Mouse (Mus musculus) small intestine, adult 2 months (tissue): ENCODE data around the gene U2af1l4. TPM values are rescaled to one million over a fixed set of nuclear protein-coding genes. Genes with fewer than 3 reads are reported as not detected.

Experiments used
- H3K27ac ChIP-seq: fragments of 200-500 bp; 2 replicates; pipeline ENCODE4 v1.5.1; 2012; ENCODE audit warnings: low read depth, low read length, control low read depth, inconsistent platforms; ENCODE audit not compliant: insufficient read depth
- H3K27me3 ChIP-seq: fragments of 200-500 bp; 2 replicates; pipeline ENCODE4 v1.6.1; 2012; ENCODE audit warnings: mild to moderate bottlenecking, moderate library complexity, low read length, inconsistent platforms; ENCODE audit not compliant: control insufficient read depth, insufficient read depth
- H3K36me3 ChIP-seq: fragments of 200-500 bp; 2 replicates; pipeline ENCODE4 v1.6.1; 2012; ENCODE audit warnings: mild to moderate bottlenecking, low read length, control low read depth, inconsistent platforms; ENCODE audit not compliant: control insufficient read depth, insufficient read depth
- H3K4me1 ChIP-seq: fragments of 200-500 bp; 2 replicates; pipeline ENCODE4 v1.6.1; 2012; ENCODE audit warnings: low read length, inconsistent platforms, mixed read lengths; ENCODE audit not compliant: control insufficient read depth, insufficient read depth, insufficient read length
- H3K4me3 ChIP-seq: fragments of 200-500 bp; 2 replicates; pipeline ENCODE4 v1.5.1; 2012; ENCODE audit warnings: low read depth, mild to moderate bottlenecking, control low read depth, inconsistent platforms, low read length, moderate library complexity
- CTCF ChIP-seq: fragments of 200-500 bp; IDR thresholded peaks from 2 replicates; pipeline ENCODE4 v1.5.1; 2012; ENCODE audit warnings: low read depth, mild to moderate bottlenecking, control low read depth, inconsistent platforms, low read length, moderate library complexity, mixed read lengths; ENCODE audit not compliant: insufficient replicate concordance, insufficient read length; ENCODE audit errors: extremely low read depth
- POLR2A ChIP-seq: fragments of 200-500 bp; IDR thresholded peaks from 2 replicates; pipeline ENCODE4 v1.6.1; 2012; ENCODE audit warnings: low read depth, mild to moderate bottlenecking, control low read depth, inconsistent platforms, low read length, moderate library complexity
- WGBS: fragments of 180-500 bp; shearing (Covaris S2); methylation state at CpG from one replicate; pipeline ENCODE4 v1.1.7; 2018; 5-methylcytosine and 5-hydroxymethylcytosine counted together
- polyA plus RNA-seq: library from polyadenylated mRNA; depleted of rRNA; stranded (reverse); fragments of >200 nt; gene quantifications from 2 replicates; pipeline ENCODE4 v1.2.3, GENCODE M21; 2012

Gene U2af1l4
- polyA plus RNA-seq, 1 experiment: 46.5 TPM

GRCm38 (mm10) chr7:30594510-30595024 lies 31.5 kb downstream of the U2af1l4 start:
- Histone ChIP-seq H3K27me3 (no peaks in the 10 kb centered on the region), H3K4me3 (no peak overlapping the region), H3K36me3 (no peaks in the 10 kb centered on the region), H3K27ac (no peak overlapping the region), H3K4me1 (peaks cover 18% of the 10 kb centered on the region)
- TF ChIP-seq CTCF (no peak), POLR2A (no peak)
- WGBS: 75% methylated on average over 4 of the region's 4 CpGs

GRCm38 (mm10) chr7:30596093-30596492 lies 33.0 kb downstream of the U2af1l4 start:
- Histone ChIP-seq H3K4me3 (no peak overlapping the region), H3K36me3 (no peaks in the 10 kb centered on the region), H3K27ac (no peak overlapping the region), H3K4me1 (peaks cover 12% of the 10 kb centered on the region; the same call in 1 of the 2 replicates), H3K27me3 (no peaks in the 10 kb centered on the region)
- TF ChIP-seq CTCF: no peak
- TF ChIP-seq POLR2A: no peak
- WGBS: 81% methylated on average over 5 of the region's 5 CpGs

- H3K36me3 ChIP-seq: no peaks in the 10 kb centered on the region
- WGBS: 90% methylated on average over 5 of the region's 5 CpGs
- no peak overlapping the region for H3K27ac ChIP-seq
- H3K27me3 ChIP-seq: no peaks in the 10 kb centered on the region
- H3K4me1 ChIP-seq: peaks cover 12% of the 10 kb centered on the region; the same call in 1 of the 2 replicates
- H3K4me3 ChIP-seq: no peak overlapping the region
- TF ChIP-seq CTCF (no peak), POLR2A (no peak)
Measured at GRCm38 (mm10) chr7:30596811-30597210, 33.7 kb downstream of the U2af1l4 start.

- no peak for TF ChIP-seq CTCF
- TF ChIP-seq POLR2A: no peak
- no peak within 1 kb of the TSS for H3K27ac ChIP-seq
- peaks cover 19% of the 10 kb centered on the region; the same call in 1 of the 2 replicates for H3K4me1 ChIP-seq
- H3K27me3 ChIP-seq: no peaks in the 10 kb centered on the region
- H3K4me3 ChIP-seq: peak within 1 kb of the TSS; percentile 14; the same call in 1 of the 2 replicates
- no peaks in the 10 kb centered on the region for H3K36me3 ChIP-seq
- WGBS: 94% methylated on average over 12 of the region's 12 CpGs
Measured at GRCm38 (mm10) chr7:30598786-30599185, 35.7 kb downstream of the U2af1l4 start, which contains the start of gene Zbtb32. Gene Zbtb32, minus strand, starts transcription at chr7:30598909.

GRCm38 (mm10) chr7:30599933-30600353 lies 36.8 kb downstream of the U2af1l4 start:
- Histone ChIP-seq H3K27ac (peak overlapping the region; percentile 32; the same call in 1 of the 2 replicates), H3K4me1 (peaks cover 13% of the 10 kb centered on the region; the same call in 1 of the 2 replicates), H3K27me3 (no peaks in the 10 kb centered on the region), H3K36me3 (no peaks in the 10 kb centered on the region), H3K4me3 (peak overlapping the region; percentile 14; the same call in 1 of the 2 replicates)
- under 1% methylated on average over 16 of the region's 16 CpGs for WGBS
- no peak for TF ChIP-seq CTCF
- no peak for TF ChIP-seq POLR2A

- Histone ChIP-seq H3K36me3 (no peaks in the 10 kb centered on the region), H3K27ac (peak overlapping the region; percentile 32), H3K27me3 (no peaks in the 10 kb centered on the region), H3K4me1 (peaks cover 13% of the 10 kb centered on the region; the same call in 1 of the 2 replicates), H3K4me3 (no peak overlapping the region)
- WGBS: 41% methylated on average over 7 of the region's 7 CpGs
- no peak for TF ChIP-seq CTCF
- TF ChIP-seq POLR2A: no peak
Measured at GRCm38 (mm10) chr7:30600651-30601050, 37.5 kb downstream of the U2af1l4 start.

- H3K27ac ChIP-seq: peak overlapping the region; percentile 52
- H3K4me3 ChIP-seq: no peak overlapping the region
- no peaks in the 10 kb centered on the region for H3K36me3 ChIP-seq
- WGBS: 16% methylated on average over 3 of the region's 3 CpGs
- TF ChIP-seq POLR2A (no peak), CTCF (no peak)
- no peaks in the 10 kb centered on the region for H3K27me3 ChIP-seq
- H3K4me1 ChIP-seq: peaks cover 16% of the 10 kb centered on the region
Measured at GRCm38 (mm10) chr7:30602583-30602982, 39.5 kb downstream of the U2af1l4 start.
